Mouse (Mus musculus) forebrain, postnatal 0 days (tissue): ENCODE results near the gene Pax5. TPM values are rescaled to one million over a fixed set of nuclear protein-coding genes. Genes with fewer than 3 reads are reported as not detected.

Experiments
- ATAC-seq: fragments of 200-750 bp; cut with Nextera tagmentation; 2 replicates; pipeline ENCODE4 v1.8.0; 2017; ENCODE audit warnings: mild to moderate bottlenecking, moderate library complexity
- DNase-seq: peaks from one replicate; pipeline ENCODE4 v3.0.0-alpha.2; 2015
- H3K27ac ChIP-seq: fragments of 300-500 bp; sonication (generic); 2 replicates; pipeline ENCODE4 v1.5.1; 2014; ENCODE audit warnings: low read depth, mild to moderate bottlenecking, antibody characterized with exemption, low read length, moderate library complexity, mixed read lengths
- H3K27me3 ChIP-seq: fragments of 300-500 bp; sonication (generic); 2 replicates; pipeline ENCODE4 v1.6.1; 2014; ENCODE audit warnings: mild to moderate bottlenecking, low read length, mixed read lengths; ENCODE audit not compliant: insufficient read depth
- H3K36me3 ChIP-seq: fragments of 300-500 bp; sonication (generic); 2 replicates; pipeline ENCODE4 v1.6.1; 2014; ENCODE audit warnings: mild to moderate bottlenecking, moderate library complexity; ENCODE audit not compliant: insufficient read depth
- H3K4me1 ChIP-seq: fragments of 300-500 bp; sonication (generic); 2 replicates; pipeline ENCODE4 v1.6.1; 2014; ENCODE audit warnings: antibody characterized with exemption; ENCODE audit not compliant: insufficient read depth
- H3K4me2 ChIP-seq: fragments of 300-500 bp; sonication (generic); 2 replicates; pipeline ENCODE4 v1.6.1; 2014; ENCODE audit warnings: low read depth, mild to moderate bottlenecking, moderate library complexity
- H3K4me3 ChIP-seq: fragments of 300-500 bp; sonication (generic); 2 replicates; pipeline ENCODE4 v1.5.1; 2014; ENCODE audit warnings: low read depth, low read length, mixed read lengths
- H3K9ac ChIP-seq: fragments of 300-500 bp; sonication (generic); 2 replicates; pipeline ENCODE4 v1.6.1; 2014; ENCODE audit warnings: mild to moderate bottlenecking
- H3K9me3 ChIP-seq: fragments of 300-500 bp; sonication (generic); 2 replicates; pipeline ENCODE4 v1.6.1; 2016; ENCODE audit warnings: low read length
- CTCF ChIP-seq: sonication (generic); IDR thresholded peaks from 2 replicates; pipeline ENCODE4 v1.5.1; 2016; ENCODE audit warnings: antibody characterized with exemption, control low read depth, low read depth
- WGBS: fragments of 180-500 bp; shearing (Covaris S2); extraction: QIAGEN DNeasy Blood & Tissue Kit; methylation state at CpG from one replicate; pipeline ENCODE4 v1.1.7; 2014; 5-methylcytosine and 5-hydroxymethylcytosine counted together
- polyA plus RNA-seq: library from polyadenylated mRNA; unstranded; fragments of >200 nt; fragmentation: Nextera tagmentation; extraction: Ambion mirVana; gene quantifications from 2 replicates; pipeline ENCODE4 v1.2.1, GENCODE M21; 2015
- total RNA-seq: library from RNA; depleted of rRNA; stranded (reverse); fragments of >200 nt; gene quantifications from 2 replicates; pipeline ENCODE4 v1.2.3, GENCODE M21; 2014

Gene Pax5
- total and polyA plus RNA-seq, 2 experiments from 2014 or later: 0.01 to 0.14 TPM

GRCm38 (mm10) chr4:44600875-44601274 lies 109.4 kb downstream of the Pax5 start:
- 18% methylated on average over 5 of the region's 5 CpGs for WGBS
- ATAC-seq: no peak

GRCm38 (mm10) chr4:44597965-44598364 lies 112.3 kb downstream of the Pax5 start:
- Histone ChIP-seq H3K4me1 (no peaks in the 10 kb centered on the region; the same call in 1 of the 2 replicates), H3K27ac (no peak overlapping the region), H3K36me3 (no peaks in the 10 kb centered on the region), H3K27me3 (no peaks in the 10 kb centered on the region), H3K9ac (no peak overlapping the region), H3K4me3 (no peak overlapping the region), H3K9me3 (no peaks in the 10 kb centered on the region), H3K4me2 (no peak overlapping the region)
- DNase-seq (no peak), ATAC-seq (no peak)
- TF ChIP-seq CTCF: no peak
- 75% methylated on average over 9 of the region's 9 CpGs for WGBS

More at GRCm38 (mm10) chr4:44600875-44601274, 109.4 kb downstream of the Pax5 start:
- Histone ChIP-seq H3K27ac (no peak overlapping the region), H3K4me3 (no peak overlapping the region), H3K4me2 (no peak overlapping the region), H3K9me3 (no peaks in the 10 kb centered on the region), H3K27me3 (no peaks in the 10 kb centered on the region), H3K4me1 (no peaks in the 10 kb centered on the region; the same call in 1 of the 2 replicates), H3K9ac (no peak overlapping the region), H3K36me3 (no peaks in the 10 kb centered on the region)
- peak; percentile 47 for DNase-seq
- no peak for TF ChIP-seq CTCF

- ATAC-seq: no peak
- no peaks in the 10 kb centered on the region for H3K9me3 ChIP-seq
- no peak overlapping the region for H3K4me2 ChIP-seq
- no peak overlapping the region for H3K9ac ChIP-seq
- H3K36me3 ChIP-seq: no peaks in the 10 kb centered on the region
- no peaks in the 10 kb centered on the region for H3K27me3 ChIP-seq
- DNase-seq: no peak
- H3K4me1 ChIP-seq: no peaks in the 10 kb centered on the region
- H3K4me3 ChIP-seq: no peak overlapping the region
- no peak for TF ChIP-seq CTCF
- H3K27ac ChIP-seq: no peak overlapping the region
- 90% methylated on average over 2 of the region's 2 CpGs for WGBS
These were observed 117.2 kb downstream of the Pax5 start for GRCm38 (mm10) chr4:44593091-44593490.

- no peaks in the 10 kb centered on the region for H3K27me3 ChIP-seq
- DNase-seq: no peak
- H3K36me3 ChIP-seq: no peaks in the 10 kb centered on the region
- 88% methylated on average over 4 of the region's 4 CpGs for WGBS
- no peaks in the 10 kb centered on the region for H3K4me1 ChIP-seq
- no peak overlapping the region for H3K4me3 ChIP-seq
- H3K9ac ChIP-seq: no peak overlapping the region
- no peak overlapping the region for H3K4me2 ChIP-seq
- no peak for TF ChIP-seq CTCF
- H3K9me3 ChIP-seq: no peaks in the 10 kb centered on the region
- H3K27ac ChIP-seq: no peak overlapping the region
- ATAC-seq: no peak
These were observed 127.6 kb downstream of the Pax5 start for GRCm38 (mm10) chr4:44582687-44583086.

- H3K36me3 ChIP-seq: no peaks in the 10 kb centered on the region
- H3K4me1 ChIP-seq: no peaks in the 10 kb centered on the region
- no peaks in the 10 kb centered on the region for H3K9me3 ChIP-seq
- no peaks in the 10 kb centered on the region; the same call in 1 of the 2 replicates for H3K27me3 ChIP-seq
- H3K27ac ChIP-seq: no peak overlapping the region
- TF ChIP-seq CTCF: no peak
- ATAC-seq (no peak), DNase-seq (no peak)
- no peak overlapping the region for H3K4me3 ChIP-seq
- H3K4me2 ChIP-seq: no peak overlapping the region
- no peak overlapping the region for H3K9ac ChIP-seq
- whole genome bisulfite sequencing: 59% methylated on average over 5 of the region's 5 CpGs
These were observed 131.7 kb downstream of the Pax5 start for GRCm38 (mm10) chr4:44578591-44578990.

GRCm38 (mm10) chr4:44577293-44577692 lies 133.0 kb downstream of the Pax5 start:
- no peaks in the 10 kb centered on the region for H3K36me3 ChIP-seq
- peak; percentile 67 for TF ChIP-seq CTCF
- H3K27ac ChIP-seq: no peak overlapping the region
- H3K4me3 ChIP-seq: no peak overlapping the region
- H3K4me1 ChIP-seq: no peaks in the 10 kb centered on the region
- H3K27me3 ChIP-seq: no peaks in the 10 kb centered on the region; the same call in 1 of the 2 replicates
- ATAC-seq (no peak), DNase-seq (peak; percentile 43)
- no peak overlapping the region for H3K4me2 ChIP-seq
- 44% methylated on average over 5 of the region's 5 CpGs for WGBS
- H3K9ac ChIP-seq: no peak overlapping the region
- H3K9me3 ChIP-seq: no peaks in the 10 kb centered on the region

- Histone ChIP-seq H3K4me2 (no peak overlapping the region), H3K4me1 (no peaks in the 10 kb centered on the region), H3K27ac (no peak overlapping the region), H3K4me3 (no peak overlapping the region), H3K36me3 (no peaks in the 10 kb centered on the region), H3K9me3 (no peaks in the 10 kb centered on the region), H3K27me3 (no peaks in the 10 kb centered on the region; the same call in 1 of the 2 replicates), H3K9ac (no peak overlapping the region)
- 30% methylated on average over 5 of the region's 5 CpGs for WGBS
- DNase-seq (no peak), ATAC-seq (no peak)
- TF ChIP-seq CTCF: no peak
These were observed 133.5 kb downstream of the Pax5 start for GRCm38 (mm10) chr4:44576786-44577185.
